Mouse (Mus musculus) cerebellum, adult 18-20 months (tissue): ENCODE data around the gene Mars2.

Experiments
- DNase-seq, 2 experiments: peaks; one replicate each; pipeline ENCODE4 v3.0.0; 2021

Gene Mars2

DNA sequence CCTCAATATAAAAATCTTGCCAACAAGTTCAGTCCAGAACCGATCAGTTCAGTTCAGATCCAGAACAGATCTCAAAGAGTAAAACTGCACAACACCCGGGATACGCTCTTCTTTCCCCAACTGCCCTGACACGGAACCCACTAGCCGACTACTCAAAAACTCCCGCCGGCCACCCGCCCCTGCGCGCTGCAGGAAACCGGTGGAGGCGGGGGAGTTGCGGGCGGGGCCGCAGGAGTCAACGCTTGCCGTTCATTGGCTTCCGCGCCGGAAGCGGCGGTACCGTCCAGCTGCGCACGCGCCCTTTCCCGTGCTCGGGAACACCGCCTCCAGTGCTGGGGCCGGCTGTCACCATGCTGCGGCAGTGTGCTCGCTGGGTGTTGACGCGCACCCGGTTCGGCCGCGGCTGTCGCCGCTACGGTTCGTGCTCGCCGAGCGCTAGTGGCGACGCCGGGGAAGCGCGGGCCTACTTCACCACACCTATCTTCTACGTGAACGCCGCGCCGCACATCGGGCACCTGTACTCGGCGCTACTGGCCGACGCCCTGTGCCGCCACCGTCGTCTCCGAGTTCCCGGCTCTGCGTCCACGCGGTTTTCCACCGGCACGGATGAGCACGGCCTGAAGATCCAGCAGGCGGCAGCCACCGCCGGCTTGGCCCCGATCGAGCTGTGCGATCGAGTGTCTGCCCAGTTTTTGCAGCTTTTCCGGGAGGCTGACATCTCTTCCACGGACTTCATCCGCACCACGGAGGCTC, at the start of gene Mars2:
TSS of gene Mars2 (plus strand) at position 288 of the 753 bp plus-strand sequence.
- peak; percentile 97 for DNase-seq

DNA sequence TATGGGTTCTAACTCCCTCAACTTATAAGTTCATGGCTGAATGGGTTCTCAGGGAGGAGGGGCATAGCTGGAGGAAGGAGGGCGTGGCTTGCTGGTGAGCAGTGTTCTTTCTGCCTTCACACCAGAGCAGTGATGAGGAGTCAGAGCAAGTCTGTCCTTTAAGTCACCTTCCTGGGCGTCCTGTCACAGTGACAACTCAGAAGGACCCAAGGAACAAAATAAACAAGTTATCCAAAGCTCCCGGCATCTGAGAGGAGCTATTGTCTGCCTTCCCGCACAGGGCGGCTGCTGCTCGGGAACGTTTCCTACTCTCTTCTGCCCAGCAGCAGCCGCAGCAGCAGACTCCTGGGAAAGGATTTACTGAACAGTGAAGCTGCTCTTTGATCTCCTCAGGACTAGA, 45.0 kb upstream of the Mars2 start:
- DNase-seq: no peak

DNA sequence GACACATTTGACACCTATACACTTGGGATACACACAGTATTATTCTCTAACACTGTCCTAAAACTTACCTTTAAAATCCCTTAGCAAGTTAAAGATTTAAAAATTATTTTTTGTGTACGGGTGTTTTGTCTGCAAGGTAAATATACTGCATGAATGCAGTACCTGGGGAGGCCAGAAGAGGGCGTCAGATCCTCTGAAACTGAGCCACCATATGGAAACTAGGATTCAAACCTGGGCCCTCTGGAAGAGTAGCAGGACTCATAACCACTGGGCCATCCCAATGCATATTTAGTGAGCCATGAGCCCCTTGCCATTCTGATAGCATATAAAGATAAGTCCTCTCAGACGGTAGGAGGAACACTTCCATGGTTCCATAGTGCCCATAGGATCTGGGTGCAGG, 44.2 kb upstream of the Mars2 start:
- no peak for DNase-seq

DNA sequence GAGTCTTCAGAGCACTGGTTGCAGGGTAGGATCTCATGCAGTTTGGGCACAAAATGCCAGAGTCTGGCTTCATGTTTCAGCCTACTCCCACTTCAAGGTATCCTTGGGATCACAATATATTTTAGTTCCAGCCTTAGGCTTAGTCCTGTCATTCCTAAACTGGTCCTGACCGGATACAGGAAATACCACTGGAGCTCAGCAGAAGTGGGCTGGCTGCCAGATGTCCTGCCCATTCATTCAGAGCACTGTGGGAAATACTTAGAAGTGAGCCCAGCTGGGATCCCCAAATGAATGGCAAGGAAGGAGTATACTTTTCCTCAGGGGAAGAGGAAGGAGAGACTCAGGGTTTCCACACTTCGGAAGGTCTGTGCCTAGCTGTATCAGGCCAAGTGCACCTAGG, 43.7 kb upstream of the Mars2 start:
- no peak for DNase-seq

DNA sequence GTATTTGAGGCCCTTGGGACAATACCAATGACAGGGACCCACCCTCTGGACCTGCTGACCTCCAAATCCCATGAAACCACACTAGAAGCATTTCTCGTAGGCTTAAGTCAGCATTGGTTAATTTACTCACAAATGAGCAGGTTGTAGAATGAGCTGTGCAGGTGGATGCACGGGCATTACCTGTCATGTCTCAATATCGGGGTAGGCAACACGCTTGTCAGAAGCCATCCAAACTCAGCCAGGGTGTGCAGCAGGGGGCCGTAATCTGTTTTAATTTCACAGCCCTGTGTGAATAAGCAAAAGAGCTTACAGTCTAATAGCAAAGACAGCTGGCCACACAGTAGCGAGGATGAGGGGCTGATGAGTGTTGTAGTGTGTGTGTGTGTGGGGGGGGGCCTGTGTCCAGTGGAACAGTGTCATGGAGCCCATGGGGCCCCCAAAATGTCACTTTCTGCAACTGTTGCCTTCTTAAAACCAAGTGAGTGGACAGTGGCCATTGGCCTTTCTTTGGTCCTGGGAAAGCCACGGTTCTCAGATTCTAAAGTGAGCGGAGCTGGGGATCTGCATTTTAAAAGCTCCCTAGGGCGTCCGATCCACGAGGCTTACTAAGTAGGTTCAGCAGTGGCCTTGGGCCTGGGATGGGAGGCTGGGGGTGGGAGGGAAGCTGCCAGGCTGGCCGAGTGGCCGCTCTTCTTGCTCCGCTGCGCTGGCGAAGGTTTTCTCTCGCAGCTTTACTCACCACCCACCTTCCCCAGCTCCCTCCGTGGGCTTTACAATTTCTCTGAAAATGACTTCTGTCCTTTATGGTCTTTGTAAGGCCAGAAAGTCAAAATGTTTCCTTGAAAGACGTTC, 42.7 kb upstream of the Mars2 start:
- no peak for DNase-seq

DNA sequence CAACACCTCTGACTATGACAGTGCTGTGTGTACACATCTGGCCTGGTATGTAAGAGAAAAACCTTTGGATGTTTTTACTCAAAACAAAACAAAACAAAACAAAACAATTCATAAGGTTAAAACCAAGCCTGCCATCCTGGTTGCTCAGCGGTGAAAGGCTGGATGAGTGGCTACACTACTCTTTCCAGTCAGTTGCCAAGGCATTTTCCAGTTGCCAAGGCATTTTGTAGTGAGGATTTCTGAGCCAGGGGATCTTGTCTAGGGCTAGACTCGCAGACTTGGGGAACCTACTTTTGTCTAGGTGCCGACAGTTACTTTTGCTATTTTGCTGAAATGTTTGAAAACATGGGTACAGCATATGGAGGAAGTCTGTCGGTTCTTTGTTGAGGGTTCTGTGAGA, 42.0 kb upstream of the Mars2 start:
- DNase-seq: no peak

DNA sequence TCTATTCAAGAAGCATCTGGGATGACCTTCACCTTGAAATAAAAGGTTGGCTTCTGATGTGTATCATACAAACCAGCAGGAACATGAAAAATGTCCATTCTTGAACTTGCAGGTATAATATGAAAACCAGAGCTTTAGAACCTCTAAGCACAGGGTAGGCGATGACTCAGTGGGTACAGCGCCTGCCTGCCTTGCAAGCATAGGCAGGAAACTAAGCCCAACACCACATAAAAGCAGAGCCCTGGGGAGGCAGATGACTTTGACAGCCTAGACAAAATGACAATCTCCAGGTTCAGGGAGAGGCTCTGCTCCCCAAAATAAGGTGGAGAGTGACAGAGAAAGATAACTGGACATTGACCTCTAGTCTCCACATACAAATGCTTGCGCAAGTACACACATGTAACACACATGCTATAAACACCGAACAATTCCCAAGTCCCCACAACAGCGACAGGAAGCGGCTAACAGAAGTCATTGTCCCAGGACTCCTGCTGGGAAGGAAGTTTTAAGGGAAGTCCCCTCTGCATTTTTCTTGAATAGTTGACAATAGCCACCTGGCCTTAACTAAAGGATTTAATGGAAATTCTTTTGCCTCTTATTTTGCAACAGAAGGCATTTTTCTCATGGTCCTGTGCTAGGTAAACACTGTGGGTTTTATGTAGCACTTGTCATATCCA, 40.5 kb upstream of the Mars2 start:
- no peak for DNase-seq

DNA sequence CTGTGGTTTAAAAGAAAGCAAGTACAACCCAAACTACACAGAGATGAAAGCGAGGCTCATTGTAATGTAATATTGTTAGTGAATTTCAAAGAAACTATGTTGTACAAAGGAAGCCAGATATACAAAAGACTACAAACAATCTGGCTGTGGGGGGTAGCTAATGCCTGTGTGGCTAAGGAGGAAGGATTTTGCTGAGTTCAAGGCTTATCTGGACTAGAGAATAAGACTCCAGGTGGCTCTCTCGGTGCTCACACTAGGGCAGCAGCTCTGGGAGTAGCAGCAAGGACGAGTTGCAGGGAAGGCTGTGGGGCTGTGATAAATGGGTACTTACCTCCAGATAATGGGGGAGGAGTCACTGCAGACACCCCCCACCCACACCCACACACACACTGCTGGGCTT, 38.3 kb upstream of the Mars2 start:
- no peak for DNase-seq

DNA sequence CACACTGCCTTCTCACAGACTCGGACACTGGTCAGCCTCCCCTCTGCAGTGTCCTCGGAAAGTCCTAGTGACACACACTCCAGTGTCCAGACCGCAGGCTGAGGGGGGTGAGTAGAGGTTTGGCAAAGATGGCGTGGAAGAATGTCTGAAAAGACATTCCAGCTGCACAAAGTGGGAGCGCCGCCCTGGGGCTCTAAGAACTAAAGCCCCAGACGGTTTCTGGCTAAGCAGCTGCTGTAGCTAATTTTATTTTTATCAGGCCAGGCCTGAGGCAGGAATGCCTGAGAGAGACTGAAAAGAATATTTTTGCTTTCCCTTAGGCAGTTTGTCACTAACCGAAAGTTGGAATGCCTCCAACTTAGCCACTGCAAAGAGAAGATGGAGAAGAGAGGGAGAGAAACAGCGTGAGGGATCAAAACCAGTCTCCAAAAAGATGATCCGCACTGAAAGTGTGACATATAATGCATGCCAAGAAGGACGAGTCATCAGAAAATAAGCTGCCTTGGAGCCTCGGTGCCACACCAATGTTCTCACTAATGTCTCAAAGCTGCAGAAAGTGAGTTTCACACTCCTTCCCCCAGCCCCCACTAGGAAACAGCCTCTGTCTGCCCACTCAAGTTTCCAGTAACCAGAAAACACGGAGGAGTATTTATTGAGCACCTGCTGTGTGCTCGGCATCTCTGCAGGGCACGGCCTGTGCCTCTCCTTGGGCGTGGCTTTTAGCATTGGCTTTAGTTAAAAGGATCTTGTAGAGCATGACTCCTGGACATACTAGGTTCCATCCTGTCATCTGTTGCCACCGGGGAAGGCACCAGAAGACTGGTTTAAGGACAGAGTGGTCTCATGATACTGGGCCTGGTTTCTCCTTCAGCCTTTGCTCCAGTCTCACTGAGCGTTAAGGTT, 34.9 kb upstream of the Mars2 start:
- no peak for DNase-seq

DNA sequence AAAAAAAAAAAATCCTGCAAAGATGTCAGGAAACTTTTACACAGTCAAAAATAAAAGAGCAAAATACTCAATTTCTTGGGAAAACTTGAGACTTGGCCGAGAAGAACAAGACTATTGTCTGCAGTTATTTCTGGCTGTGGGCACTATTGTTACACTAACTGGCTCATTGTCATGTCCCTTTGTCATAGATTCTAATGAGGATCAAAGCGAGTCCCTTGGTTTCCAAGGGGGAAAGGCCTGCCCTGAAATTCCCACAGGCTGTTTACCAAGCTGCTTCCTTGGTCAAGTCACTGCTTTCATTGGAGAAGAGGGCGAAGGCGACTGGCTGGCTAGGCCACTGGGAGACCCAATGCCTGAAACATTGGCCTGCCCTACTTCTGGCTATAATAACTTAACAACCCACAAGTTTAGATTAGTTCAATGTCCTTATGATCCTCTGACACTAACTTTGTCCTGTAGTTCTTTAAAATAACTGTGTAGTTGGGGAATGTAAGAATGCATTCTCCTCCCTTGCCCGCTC, 31.1 kb upstream of the Mars2 start:
- no peak for DNase-seq

DNA sequence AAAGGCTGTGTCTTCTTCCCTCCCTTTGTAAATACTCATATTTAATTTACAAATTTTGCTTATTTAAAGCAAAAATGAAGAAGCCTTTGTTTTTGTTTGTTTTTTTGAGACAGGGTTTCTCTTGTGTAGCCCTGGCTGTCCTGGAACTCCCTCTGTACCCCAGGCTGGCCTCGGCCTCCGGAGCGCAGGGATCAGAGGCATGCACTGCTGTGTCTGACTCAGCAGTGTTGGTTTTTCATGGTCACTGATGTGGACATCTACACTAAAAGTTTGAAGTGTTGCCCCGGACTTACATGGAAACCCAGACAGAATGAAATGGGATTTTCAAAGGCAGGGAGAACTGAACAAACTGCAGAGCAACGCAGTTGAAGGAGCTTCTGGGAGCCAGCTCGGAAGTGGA, 29.4 kb upstream of the Mars2 start:
- DNase-seq: no peak

DNA sequence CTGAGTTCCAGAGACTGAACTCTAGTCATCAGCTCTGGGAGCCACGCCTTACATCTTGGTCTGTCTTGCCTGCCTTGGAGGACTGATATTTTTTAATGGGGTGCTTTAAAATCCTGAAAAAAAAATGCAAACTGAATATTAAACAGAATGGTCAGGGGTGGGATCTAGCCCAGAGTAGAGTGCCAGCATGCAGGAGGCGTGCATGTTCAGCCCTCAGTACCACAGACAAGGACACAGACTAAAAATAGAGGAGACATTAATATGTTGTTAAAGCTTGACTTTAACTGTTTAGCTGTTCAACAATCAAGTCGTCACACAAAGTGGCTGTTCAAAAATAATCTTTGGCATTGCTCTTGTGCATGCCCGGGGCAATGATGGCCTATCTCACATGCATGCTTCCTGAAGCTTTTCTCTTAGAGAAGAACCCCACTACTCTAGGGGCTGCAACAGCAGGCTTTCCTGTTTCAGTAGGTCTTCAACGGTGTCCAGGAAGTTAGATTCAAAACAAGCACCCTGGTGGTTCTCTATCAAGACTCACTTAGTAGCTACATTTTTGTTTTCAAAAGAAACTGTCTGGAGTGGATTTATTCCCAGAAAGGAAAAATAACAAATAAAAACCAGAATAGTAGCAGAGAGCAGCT, 28.4 kb upstream of the Mars2 start:
- DNase-seq: no peak

DNA sequence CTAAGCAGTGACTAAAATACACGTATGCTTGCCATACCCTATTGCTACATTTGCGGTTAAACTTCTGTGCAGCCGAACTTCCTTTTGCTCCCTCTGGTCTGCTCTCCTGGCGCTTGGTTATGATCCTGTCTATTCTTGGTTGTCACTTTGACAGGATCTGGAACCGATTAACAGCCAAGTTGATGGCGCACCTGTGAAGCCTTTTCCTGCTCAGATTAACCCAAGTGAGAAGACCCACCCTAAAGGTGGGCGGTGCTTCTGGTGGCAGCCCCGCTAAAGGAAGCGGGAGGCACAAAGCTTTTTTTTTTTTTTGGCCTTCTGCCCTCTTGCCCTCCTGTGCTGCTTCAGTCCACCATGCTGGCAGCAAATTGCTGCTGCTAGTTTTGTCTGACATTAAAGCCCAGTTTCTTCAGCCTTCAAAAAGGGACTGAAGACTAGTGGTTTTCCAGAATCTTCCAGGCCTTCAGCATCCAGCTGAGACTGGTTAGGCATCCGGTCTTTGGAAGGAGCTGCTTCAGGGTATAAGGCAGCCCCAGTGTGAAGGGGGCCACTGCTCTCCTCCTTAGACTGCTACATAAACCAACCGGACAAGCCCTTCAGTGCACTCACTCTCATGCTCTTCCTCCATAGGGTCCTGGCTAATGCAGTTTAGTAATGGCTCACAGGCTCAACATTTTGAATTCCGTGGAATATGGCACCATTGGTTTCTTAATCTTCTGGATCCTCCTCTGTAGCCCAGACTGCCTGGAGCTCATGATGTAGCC, 26.6 kb upstream of the Mars2 start:
- no peak for DNase-seq

DNA sequence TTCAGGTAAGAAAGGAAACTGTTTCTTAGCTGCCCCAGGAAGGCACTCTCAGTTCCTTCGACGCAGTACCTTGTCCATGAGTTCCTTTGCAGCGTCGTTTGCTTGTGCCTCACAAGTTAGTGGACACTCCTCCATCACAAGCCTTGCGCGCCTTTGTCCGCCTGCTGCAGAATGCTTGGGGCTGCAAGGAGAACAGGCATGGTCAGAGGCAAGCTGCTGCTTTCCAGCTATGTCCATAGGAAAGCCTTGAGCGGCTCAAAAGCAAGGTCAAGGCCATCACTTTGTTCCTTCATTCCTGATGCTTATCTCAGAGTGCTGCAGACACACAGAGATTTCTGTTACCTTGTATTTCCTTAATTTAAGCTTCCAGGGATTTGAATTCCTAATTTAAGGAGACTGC, 25.9 kb upstream of the Mars2 start:
- no peak for DNase-seq

DNA sequence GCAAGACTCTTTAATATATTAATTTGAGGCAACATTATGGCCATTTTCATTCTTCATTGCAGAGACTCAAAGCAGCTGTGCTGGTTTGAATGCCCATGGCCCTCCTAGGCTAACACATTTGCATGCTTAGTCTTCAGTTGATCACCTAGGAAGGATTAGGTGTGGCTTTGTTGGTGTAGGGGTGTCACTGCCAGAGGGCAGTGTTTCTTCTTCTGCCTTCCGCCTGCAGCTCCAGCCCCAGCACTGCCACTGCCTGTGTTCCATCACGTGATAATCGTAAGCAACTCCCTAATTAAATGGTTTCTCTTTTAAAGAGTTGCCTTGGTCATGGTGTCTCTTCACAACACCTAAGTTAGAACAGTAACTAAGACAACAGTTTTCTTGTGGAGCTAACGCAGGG, 24.2 kb upstream of the Mars2 start:
- DNase-seq: no peak

DNA sequence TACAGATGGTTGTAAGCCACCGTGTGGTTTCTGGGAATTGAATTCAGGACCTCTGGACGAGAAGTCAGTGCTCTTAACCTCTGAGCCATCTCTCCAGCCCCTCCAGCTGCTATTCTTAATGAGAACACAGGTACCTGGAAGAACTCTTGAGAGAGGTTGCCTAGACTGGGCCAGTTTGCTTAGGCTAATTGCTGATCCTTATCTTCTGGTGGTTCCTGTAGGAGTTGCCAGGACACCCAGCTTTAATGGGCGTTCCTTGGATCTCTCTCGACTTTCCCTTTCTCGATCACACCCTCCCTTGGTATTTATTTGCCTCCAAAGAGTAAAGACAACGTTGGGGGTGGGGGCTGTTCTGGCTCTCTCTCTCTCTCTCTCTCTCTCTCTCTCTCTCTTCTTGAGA, 23.5 kb upstream of the Mars2 start:
- no peak for DNase-seq

DNA sequence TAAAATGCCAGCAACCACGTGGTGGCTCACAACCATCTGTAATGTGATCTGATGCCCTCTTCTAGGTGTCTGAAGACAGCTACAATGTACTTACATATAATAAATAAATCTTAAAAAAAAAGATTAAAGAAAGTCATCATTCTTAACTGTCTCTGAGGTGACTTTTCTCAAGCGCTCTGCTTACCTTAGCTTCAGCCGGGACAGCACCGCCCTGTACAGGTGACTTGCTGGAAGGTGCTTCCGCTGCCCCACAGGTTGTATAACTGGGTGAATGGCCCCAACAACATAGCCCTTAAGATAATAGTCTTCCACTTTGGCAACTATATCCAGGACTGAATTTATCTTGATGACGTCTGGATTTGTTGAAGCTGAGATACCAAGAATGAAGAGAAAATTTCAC, 23.0 kb upstream of the Mars2 start:
- no peak for DNase-seq

DNA sequence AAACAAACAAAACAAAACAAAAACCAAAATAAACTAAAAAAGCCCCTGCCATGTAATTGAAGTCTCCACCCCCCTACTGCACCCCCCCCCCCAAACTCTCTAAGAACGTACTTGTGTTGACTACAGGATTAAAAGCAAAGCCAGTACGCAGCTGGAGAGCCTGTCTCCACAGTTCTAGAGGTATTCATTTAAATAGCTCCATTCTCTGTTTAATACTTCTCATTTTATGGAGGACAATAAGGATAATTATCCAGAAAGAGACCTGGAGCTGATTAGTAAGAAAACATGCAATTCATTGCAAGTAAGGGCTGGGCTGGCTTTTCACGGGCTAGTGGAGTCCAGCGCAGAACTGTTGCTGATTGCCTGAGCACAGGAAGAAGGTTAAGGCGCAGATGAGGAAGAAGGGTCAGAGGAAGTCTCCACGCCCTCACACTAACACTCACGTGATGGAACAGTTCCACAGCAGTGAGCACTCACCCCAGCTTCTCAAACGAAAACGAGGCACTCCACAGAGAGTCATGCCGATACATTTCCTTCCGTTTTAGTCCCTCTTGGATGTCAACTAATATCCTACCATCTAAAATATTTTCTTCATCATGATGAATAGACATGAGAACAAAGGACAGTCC, 21.7 kb upstream of the Mars2 start:
- DNase-seq: no peak

DNA sequence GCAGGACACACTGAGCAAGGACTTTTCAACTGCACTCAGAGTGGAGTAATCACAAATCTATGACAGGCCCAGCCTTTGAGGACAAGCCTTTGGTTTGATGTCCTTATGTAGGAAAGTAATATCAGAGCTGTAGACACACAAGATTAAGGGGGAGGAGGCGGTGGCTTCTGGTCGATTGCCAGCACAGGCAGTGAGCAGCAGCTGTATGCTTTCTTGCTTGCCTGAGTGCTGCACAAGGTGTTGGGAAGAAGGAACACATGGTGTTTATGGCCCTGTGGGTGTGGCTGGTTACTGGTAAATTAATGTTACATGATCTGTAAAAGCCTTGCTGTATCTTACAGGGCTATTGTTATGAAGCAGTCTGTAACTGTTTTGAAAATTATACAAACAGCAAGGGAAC, 19.8 kb upstream of the Mars2 start:
- no peak for DNase-seq

DNA sequence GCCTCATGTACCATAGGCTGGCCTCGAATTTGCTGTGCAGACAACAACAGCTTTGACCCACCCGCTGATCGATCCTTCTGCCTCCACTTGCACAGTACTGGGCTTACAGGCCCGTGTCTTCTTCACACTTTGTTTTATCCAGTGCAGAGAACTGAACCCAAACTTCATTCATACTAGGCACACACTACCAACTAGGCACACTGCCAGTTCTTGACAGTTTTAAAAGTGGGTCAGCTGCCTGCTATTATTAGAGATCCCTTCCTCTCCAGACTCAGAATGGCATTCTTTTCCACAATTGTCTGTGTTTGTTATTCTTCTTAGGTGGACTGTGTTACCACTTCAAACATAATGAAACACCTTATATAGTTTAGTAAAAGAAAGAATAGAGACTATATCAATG, 15.6 kb upstream of the Mars2 start:
- peak; percentile 28 to 36 for DNase-seq

DNA sequence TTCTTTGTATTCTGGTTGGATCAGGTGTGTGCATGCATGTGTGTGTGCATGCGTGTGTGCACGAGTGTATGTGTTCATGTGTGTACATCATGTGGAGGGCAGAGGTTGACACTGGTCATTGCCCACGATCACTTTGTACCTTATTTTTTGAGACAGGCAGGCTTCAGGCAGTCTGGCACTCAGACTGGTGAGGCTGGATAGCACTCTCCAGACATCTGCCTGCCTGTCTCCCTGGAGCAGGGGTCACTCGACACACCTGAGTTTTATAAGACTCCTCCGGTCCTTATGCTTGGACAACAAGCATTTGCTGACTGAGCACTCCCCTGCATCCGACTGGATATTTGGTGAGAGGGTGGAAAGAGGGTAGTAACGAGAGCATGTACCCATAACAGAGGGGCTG, 14.0 kb upstream of the Mars2 start:
- DNase-seq: no peak
